Mouse (Mus musculus) small intestine, adult 2 months (tissue): Measurements from ENCODE around the gene Prmt9.

Experiments
- CTCF ChIP-seq: fragments of 200-500 bp; IDR thresholded peaks from 2 replicates; pipeline ENCODE4 v1.5.1; 2012; ENCODE audit warnings: low read depth, mild to moderate bottlenecking, control low read depth, inconsistent platforms, low read length, moderate library complexity, mixed read lengths; ENCODE audit not compliant: insufficient replicate concordance, insufficient read length; ENCODE audit errors: extremely low read depth
- POLR2A ChIP-seq: fragments of 200-500 bp; IDR thresholded peaks from 2 replicates; pipeline ENCODE4 v1.6.1; 2012; ENCODE audit warnings: low read depth, mild to moderate bottlenecking, control low read depth, inconsistent platforms, low read length, moderate library complexity

DNA sequence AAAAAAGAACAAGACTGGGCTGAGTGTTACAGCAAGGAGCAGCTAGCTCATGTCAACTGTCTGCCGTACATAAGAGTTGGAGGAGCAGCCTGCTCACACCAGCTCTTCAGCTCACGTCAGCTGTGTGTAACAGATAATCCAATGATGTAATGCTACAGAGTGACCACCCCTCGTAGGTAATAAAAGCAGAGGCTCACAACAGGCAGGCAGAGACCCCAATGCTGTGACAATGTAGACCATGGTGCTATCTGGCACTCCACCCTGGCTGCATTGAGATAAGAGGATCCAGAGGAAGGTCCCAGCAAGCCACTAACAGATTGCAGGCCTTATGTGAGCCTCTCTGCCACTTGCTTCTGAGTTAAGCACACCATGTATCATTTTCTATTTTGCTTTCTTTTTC lies 4.8 kb upstream of the Prmt9 start:
- TF ChIP-seq POLR2A (no peak), CTCF (no peak)
